Mouse (Mus musculus) midbrain, postnatal 0 days (tissue): ENCODE results near the gene Ptger4. TPM values are rescaled to one million over a fixed set of nuclear protein-coding genes. Genes with fewer than 3 reads are reported as not detected.

ENCODE experiments used
- ATAC-seq: fragments of 200-750 bp; cut with Nextera tagmentation; 2 replicates; pipeline ENCODE4 v1.8.0; 2017; ENCODE audit warnings: moderate number of reproducible peaks, mild to moderate bottlenecking, moderate TSS enrichment, moderate library complexity; ENCODE audit not compliant: low FRiP score
- DNase-seq: peaks from one replicate; pipeline ENCODE4 v3.0.0-alpha.2; 2015; ENCODE audit warnings: low spot score
- H3K27ac ChIP-seq: fragments of 300-500 bp; sonication (generic); 2 replicates; pipeline ENCODE4 v1.5.1; 2014; ENCODE audit warnings: low read depth, mild to moderate bottlenecking, low read length, mixed read lengths
- H3K27me3 ChIP-seq: fragments of 300-500 bp; sonication (generic); 2 replicates; pipeline ENCODE4 v1.6.1; 2014; ENCODE audit warnings: low read length, control low read depth, mixed read lengths; ENCODE audit not compliant: insufficient read depth
- H3K36me3 ChIP-seq: fragments of 300-500 bp; sonication (generic); 2 replicates; pipeline ENCODE4 v1.6.1; 2014; ENCODE audit warnings: low read length, control low read depth, mixed read lengths; ENCODE audit not compliant: insufficient read depth
- H3K4me1 ChIP-seq: fragments of 300-500 bp; sonication (generic); 2 replicates; pipeline ENCODE4 v1.6.1; 2014; ENCODE audit warnings: mild to moderate bottlenecking, control low read depth, antibody characterized with exemption, low read length, mixed read lengths; ENCODE audit not compliant: insufficient read depth
- H3K4me2 ChIP-seq: fragments of 300-500 bp; sonication (generic); 2 replicates; pipeline ENCODE4 v1.6.1; 2014; ENCODE audit warnings: low read depth, mild to moderate bottlenecking, low read length, mixed read lengths; ENCODE audit not compliant: poor library complexity, severe bottlenecking
- H3K4me3 ChIP-seq: fragments of 300-500 bp; sonication (generic); 2 replicates; pipeline ENCODE4 v1.5.1; 2014; ENCODE audit warnings: low read depth, mild to moderate bottlenecking, low read length, moderate library complexity
- H3K9ac ChIP-seq: fragments of 300-500 bp; sonication (generic); replicated peaks from 2 replicates; pipeline ENCODE4 v1.6.1; 2014; ENCODE audit warnings: mild to moderate bottlenecking, low read length, moderate library complexity, mixed read lengths; ENCODE audit not compliant: poor library complexity, severe bottlenecking
- H3K9me3 ChIP-seq: fragments of 300-500 bp; sonication (generic); 2 replicates; pipeline ENCODE4 v1.6.1; 2016; ENCODE audit warnings: low read length, control low read depth
- CTCF ChIP-seq: IDR thresholded peaks from 2 replicates; pipeline ENCODE4 v1.5.1; 2016; ENCODE audit warnings: antibody characterized with exemption, mild to moderate bottlenecking
- WGBS: fragments of 180-500 bp; shearing (Covaris S2); extraction: QIAGEN DNeasy Blood & Tissue Kit; methylation state at CpG from one replicate; pipeline ENCODE4 v1.1.7; 2014; 5-methylcytosine and 5-hydroxymethylcytosine counted together
- polyA plus RNA-seq: library from polyadenylated mRNA; unstranded; fragments of >200 nt; fragmentation: Nextera tagmentation; extraction: Ambion mirVana; gene quantifications from 2 replicates; pipeline ENCODE4 v1.2.1, GENCODE M21; 2015
- total RNA-seq: library from RNA; depleted of rRNA; stranded (reverse); fragments of >200 nt; gene quantifications from 2 replicates; pipeline ENCODE4 v1.2.3, GENCODE M21; 2014

Gene Ptger4
- total and polyA plus RNA-seq, 2 experiments from 2014 or later = 1.7 to 2.5 TPM

GRCm38 (mm10) chr15:5196691-5197090 lies 47.3 kb downstream of the Ptger4 start:
- ATAC-seq (no peak), DNase-seq (no peak)
- Histone ChIP-seq H3K9ac (no peak overlapping the region), H3K27ac (no peak overlapping the region), H3K27me3 (no peaks in the 10 kb centered on the region), H3K4me3 (no peak overlapping the region), H3K4me2 (no peak overlapping the region), H3K4me1 (no peaks in the 10 kb centered on the region), H3K9me3 (no peaks in the 10 kb centered on the region), H3K36me3 (peaks cover 6% of the 10 kb centered on the region; the same call in 1 of the 2 replicates)
- TF ChIP-seq CTCF = no peak
- WGBS = 74% methylated on average over 4 of the region's 4 CpGs

DNA sequence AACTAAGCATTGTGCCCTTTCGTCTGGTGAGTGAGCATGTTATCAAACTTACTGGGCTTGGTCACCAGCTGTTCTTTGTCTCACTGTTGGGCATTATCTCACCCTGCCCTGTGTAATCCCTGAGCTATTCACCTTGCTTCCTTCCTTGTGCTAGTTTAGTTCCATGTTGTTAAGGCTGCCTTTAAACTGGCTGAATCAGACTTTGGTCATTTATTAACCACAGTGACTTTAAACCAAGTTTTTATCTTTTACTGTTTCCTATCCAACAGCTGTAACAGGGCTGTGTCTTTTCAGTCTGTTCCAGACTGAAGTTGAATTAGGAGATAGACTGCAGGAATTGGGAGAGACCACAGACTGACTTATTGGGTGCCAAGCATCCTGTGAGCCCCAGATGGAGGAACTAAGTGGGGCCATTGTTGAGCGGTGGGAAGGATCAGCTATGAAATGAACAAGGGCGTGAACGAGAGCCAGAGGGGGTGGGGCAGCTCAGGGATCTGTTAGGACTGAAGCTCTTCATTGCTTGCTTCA lies 47.9 kb downstream of the Ptger4 start:
- Histone ChIP-seq H3K9ac (no peak overlapping the region), H3K27ac (no peak overlapping the region), H3K4me3 (no peak overlapping the region), H3K27me3 (no peaks in the 10 kb centered on the region), H3K9me3 (no peaks in the 10 kb centered on the region), H3K4me1 (no peaks in the 10 kb centered on the region), H3K4me2 (no peak overlapping the region), H3K36me3 (peaks cover 7% of the 10 kb centered on the region; the same call in 1 of the 2 replicates)
- TF ChIP-seq CTCF = no peak
- ATAC-seq (no peak), DNase-seq (no peak)
- 67% methylated on average over 4 of the region's 4 CpGs for WGBS

- Histone ChIP-seq H3K27me3 (no peaks in the 10 kb centered on the region), H3K9me3 (no peaks in the 10 kb centered on the region), H3K36me3 (peaks cover 14% of the 10 kb centered on the region), H3K4me3 (no peak overlapping the region), H3K9ac (no peak overlapping the region), H3K4me2 (no peak overlapping the region), H3K4me1 (no peaks in the 10 kb centered on the region), H3K27ac (no peak overlapping the region)
- no peak for TF ChIP-seq CTCF
- DNase-seq (no peak), ATAC-seq (no peak)
- WGBS = 88% methylated on average over 9 of the region's 9 CpGs
Measured at GRCm38 (mm10) chr15:5194931-5195330, 49.1 kb downstream of the Ptger4 start.

- Histone ChIP-seq H3K27ac (no peak overlapping the region), H3K9ac (no peak overlapping the region), H3K4me2 (no peak overlapping the region), H3K9me3 (no peaks in the 10 kb centered on the region), H3K4me3 (no peak overlapping the region), H3K36me3 (peaks cover 16% of the 10 kb centered on the region), H3K27me3 (no peaks in the 10 kb centered on the region), H3K4me1 (no peaks in the 10 kb centered on the region)
- no peak for TF ChIP-seq CTCF
- WGBS = 92% methylated on average over 6 of the region's 6 CpGs
- DNase-seq (no peak), ATAC-seq (no peak)
Measured at GRCm38 (mm10) chr15:5194446-5194845, 49.5 kb downstream of the Ptger4 start.

- peaks cover 16% of the 10 kb centered on the region for H3K36me3 ChIP-seq
- H3K9me3 ChIP-seq = no peaks in the 10 kb centered on the region
- 79% methylated on average over 3 of the region's 3 CpGs for WGBS
- H3K27me3 ChIP-seq = no peaks in the 10 kb centered on the region
- no peak overlapping the region for H3K4me2 ChIP-seq
- no peaks in the 10 kb centered on the region for H3K4me1 ChIP-seq
- no peak overlapping the region for H3K4me3 ChIP-seq
- ATAC-seq (no peak), DNase-seq (peak; percentile 43)
- H3K27ac ChIP-seq = no peak overlapping the region
- TF ChIP-seq CTCF = peak; percentile 81
- no peak overlapping the region for H3K9ac ChIP-seq
Measured at GRCm38 (mm10) chr15:5193833-5194232, 50.2 kb downstream of the Ptger4 start.

DNA sequence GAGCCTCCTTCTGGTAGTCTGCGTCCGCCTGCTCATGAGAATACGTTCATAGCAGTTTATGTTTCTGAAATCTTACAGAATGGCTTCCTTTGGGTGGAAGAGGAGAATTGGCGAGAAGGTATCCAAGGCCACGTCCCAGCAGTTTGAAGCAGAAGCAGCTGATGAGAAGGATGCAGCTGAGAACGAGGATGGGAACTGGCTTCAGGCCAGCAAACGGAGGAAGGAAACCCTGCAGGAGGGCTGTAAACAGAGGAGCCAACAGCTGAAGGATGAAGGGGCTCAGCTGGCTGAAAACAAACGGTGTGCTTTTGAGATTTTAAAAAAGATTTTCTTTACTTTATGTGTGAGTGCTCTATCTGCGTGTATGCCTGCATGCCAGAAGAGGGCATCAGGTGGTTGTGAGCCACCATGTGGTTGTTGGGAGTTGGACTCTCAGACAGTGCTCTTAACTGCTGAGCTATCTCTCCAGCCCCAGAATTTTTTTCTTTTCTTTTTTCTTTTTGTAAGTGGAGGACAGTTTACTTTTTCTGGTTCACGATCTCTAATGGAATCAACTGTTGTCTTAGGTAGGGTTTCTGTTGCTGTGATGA lies 54.4 kb downstream of the Ptger4 start:
- 68% methylated on average over 10 of the region's 10 CpGs for WGBS
- H3K4me1 ChIP-seq = 0 out of 2 replicates have a peak, but pooled peaks cover 3% of the 10 kb centered on the region
- peak; percentile 57 for TF ChIP-seq CTCF
- no peak for ATAC-seq
- H3K27me3 ChIP-seq = no peaks in the 10 kb centered on the region
- no peak for DNase-seq
- no peak overlapping the region for H3K27ac ChIP-seq
- H3K9me3 ChIP-seq = no peaks in the 10 kb centered on the region
- peaks cover 14% of the 10 kb centered on the region for H3K36me3 ChIP-seq
- H3K4me2 ChIP-seq = no peak overlapping the region
- H3K9ac ChIP-seq = no peak overlapping the region
- no peak overlapping the region for H3K4me3 ChIP-seq
